In genomic region chr10:80756099-80756498, GRCm38 (mm10) we compare ENCODE assay signal across 8 mouse cellular contexts. TPM values are rescaled to one million over a fixed set of nuclear protein-coding genes. Genes with fewer than 3 reads are reported as not detected.
DNase-seq lines count a peak whose midpoint lies in the region; ATAC-seq lines count a peak whose summit lies in the region.

No protein-coding gene starts in this region.

- H3K27me3 ChIP-seq in kidney, embryonic 16.5 days (ENCODE audit: insufficient read depth, low read length) = no peaks in the 10 kb centered on the region
- H3K27me3 ChIP-seq in embryonic facial prominence, embryonic 13.5 days = no peaks in the 10 kb centered on the region
- no peaks in the 10 kb centered on the region for H3K27me3 ChIP-seq in intestine, embryonic 16.5 days (replicated peaks; ENCODE audit: control insufficient read depth, insufficient read depth, low read length)

- WGBS in kidney, embryonic 16.5 days = 23% methylated on average over 3 of the region's 3 CpGs
- WGBS in embryonic facial prominence, embryonic 13.5 days = 30% methylated on average over 3 of the region's 3 CpGs
- 19% methylated on average over 3 of the region's 3 CpGs for WGBS in intestine, embryonic 16.5 days

- peaks cover 44% of the 10 kb centered on the region for H3K4me1 ChIP-seq in kidney, embryonic 16.5 days (ENCODE audit: insufficient read depth, low read length)
- peaks cover 49% of the 10 kb centered on the region for H3K4me1 ChIP-seq in embryonic facial prominence, embryonic 13.5 days
- peaks cover 54% of the 10 kb centered on the region for H3K4me1 ChIP-seq in intestine, embryonic 16.5 days (ENCODE audit: control insufficient read depth, insufficient read depth, low read length)

- no peak for DNase-seq in kidney, adult 11 months
- peak; percentile 24 for DNase-seq in naive thymus-derived CD4-positive, alpha-beta T cell, adult 2 months (ENCODE audit: low read depth)
- no peak for DNase-seq in spleen, postnatal 4 days (ENCODE audit: low spot score in 2 of 2)
- no peak for DNase-seq in cerebellum, postnatal 4 days (ENCODE audit: low spot score in 2 of 2)

- no peak for ATAC-seq in kidney, embryonic 16.5 days (ENCODE audit: low FRiP score, low TSS enrichment)
- no peak for ATAC-seq in embryonic facial prominence, embryonic 13.5 days (ENCODE audit: insufficient number of reproducible peaks, insufficient read depth, low FRiP score, low TSS enrichment, low read depth)
- ATAC-seq in intestine, embryonic 16.5 days = no peak
- ATAC-seq in frontal cortex, adult (ENCODE audit: low TSS enrichment) = no peak

- H3K36me3 ChIP-seq in kidney, embryonic 16.5 days (ENCODE audit: insufficient read depth, low read length) = no peaks in the 10 kb centered on the region
- H3K36me3 ChIP-seq in embryonic facial prominence, embryonic 13.5 days = no peaks in the 10 kb centered on the region
- H3K36me3 ChIP-seq in intestine, embryonic 16.5 days (ENCODE audit: control insufficient read depth, insufficient read depth, low read length) = no peaks in the 10 kb centered on the region

- H3K4me2 ChIP-seq in kidney, embryonic 16.5 days (replicated peaks; ENCODE audit: low read depth, low read length) = peak overlapping the region; percentile 92
- peak overlapping the region; percentile 96 for H3K4me2 ChIP-seq in embryonic facial prominence, embryonic 13.5 days
- peak overlapping the region; percentile 84 for H3K4me2 ChIP-seq in intestine, embryonic 16.5 days (ENCODE audit: low read depth, low read length)

- no peak overlapping the region for H3K27ac ChIP-seq in kidney, embryonic 16.5 days (ENCODE audit: low read length)
- no peak overlapping the region; the same call in 1 of the 2 replicates for H3K27ac ChIP-seq in embryonic facial prominence, embryonic 13.5 days
- H3K27ac ChIP-seq in intestine, embryonic 16.5 days (ENCODE audit: low read length) = no peak overlapping the region

- H3K4me3 ChIP-seq in kidney, embryonic 16.5 days (ENCODE audit: low read length) = peak overlapping the region; percentile 93
- peak overlapping the region; percentile 95 for H3K4me3 ChIP-seq in embryonic facial prominence, embryonic 13.5 days
- peak overlapping the region; percentile 93 for H3K4me3 ChIP-seq in intestine, embryonic 16.5 days (ENCODE audit: low read length)

- peak overlapping the region; percentile 91 for H3K9ac ChIP-seq in kidney, embryonic 16.5 days (replicated peaks; ENCODE audit: low read length)
- H3K9ac ChIP-seq in embryonic facial prominence, embryonic 13.5 days = peak overlapping the region; percentile 96
- peak overlapping the region; percentile 90 for H3K9ac ChIP-seq in intestine, embryonic 16.5 days (ENCODE audit: low read depth, low read length)

- no peaks in the 10 kb centered on the region for H3K9me3 ChIP-seq in kidney, embryonic 16.5 days (ENCODE audit: low read length)
- H3K9me3 ChIP-seq in embryonic facial prominence, embryonic 13.5 days = no peaks in the 10 kb centered on the region
- no peaks in the 10 kb centered on the region for H3K9me3 ChIP-seq in intestine, embryonic 16.5 days (ENCODE audit: control insufficient read depth, low read length)

RNA-seq across cellular contexts. Expression of gene Dot1l, which starts 1.1 kb away (rescaled TPM):
- 17.3 and 20.7 TPM in 2 replicates for polyA plus RNA-seq in kidney, embryonic 16.5 days (2015; fragmentation: Nextera tagmentation; extraction: Ambion mirVana)
- polyA plus RNA-seq in embryonic facial prominence, embryonic 13.5 days (2015; fragmentation: Nextera tagmentation; extraction: Ambion mirVana) = 17.9 and 18.5 TPM in 2 replicates
- 9.5 and 9.7 TPM in 2 replicates for polyA plus RNA-seq in intestine, embryonic 16.5 days (2015; fragmentation: Nextera tagmentation; extraction: Ambion mirVana)

RNA-seq across cellular contexts. Expression of gene Ap3d1, which starts 14.0 kb away (rescaled TPM):
- 67.7 and 68.8 TPM in 2 replicates for polyA plus RNA-seq in kidney, embryonic 16.5 days (2015; fragmentation: Nextera tagmentation; extraction: Ambion mirVana)
- polyA plus RNA-seq in embryonic facial prominence, embryonic 13.5 days (2015; fragmentation: Nextera tagmentation; extraction: Ambion mirVana) = 73.3 and 73.5 TPM in 2 replicates
- polyA plus RNA-seq in intestine, embryonic 16.5 days (2015; fragmentation: Nextera tagmentation; extraction: Ambion mirVana) = 57.9 and 58.4 TPM in 2 replicates

RNA-seq across cellular contexts. Expression of gene Sf3a2, which starts 41.9 kb away (rescaled TPM):
- polyA plus RNA-seq in kidney, embryonic 16.5 days (2015; fragmentation: Nextera tagmentation; extraction: Ambion mirVana) = 71.2 and 87.3 TPM in 2 replicates
- 75.6 and 78.9 TPM in 2 replicates for polyA plus RNA-seq in embryonic facial prominence, embryonic 13.5 days (2015; fragmentation: Nextera tagmentation; extraction: Ambion mirVana)
- 62.3 and 63.0 TPM in 2 replicates for polyA plus RNA-seq in intestine, embryonic 16.5 days (2015; fragmentation: Nextera tagmentation; extraction: Ambion mirVana)

RNA-seq across cellular contexts. Expression of gene Plekhj1, which starts 42.3 kb away (rescaled TPM):
- polyA plus RNA-seq in kidney, embryonic 16.5 days (2015; fragmentation: Nextera tagmentation; extraction: Ambion mirVana) = 123 and 129 TPM in 2 replicates
- polyA plus RNA-seq in embryonic facial prominence, embryonic 13.5 days (2015; fragmentation: Nextera tagmentation; extraction: Ambion mirVana) = 118 and 125 TPM in 2 replicates
- 120 and 135 TPM in 2 replicates for polyA plus RNA-seq in intestine, embryonic 16.5 days (2015; fragmentation: Nextera tagmentation; extraction: Ambion mirVana)

RNA-seq across cellular contexts. Expression of gene Amh, which starts 48.9 kb away (rescaled TPM):
- polyA plus RNA-seq in kidney, embryonic 16.5 days (2015; fragmentation: Nextera tagmentation; extraction: Ambion mirVana) = 0.70 TPM in 1 of 2 replicates, not detected in the other
- not detected in 2 replicates for polyA plus RNA-seq in embryonic facial prominence, embryonic 13.5 days (2015; fragmentation: Nextera tagmentation; extraction: Ambion mirVana)
- 0.07 and 0.10 TPM in 2 replicates for polyA plus RNA-seq in intestine, embryonic 16.5 days (2015; fragmentation: Nextera tagmentation; extraction: Ambion mirVana)
